15 mouse cellular contexts compared by ENCODE assay signal in the genomic region with DNA sequence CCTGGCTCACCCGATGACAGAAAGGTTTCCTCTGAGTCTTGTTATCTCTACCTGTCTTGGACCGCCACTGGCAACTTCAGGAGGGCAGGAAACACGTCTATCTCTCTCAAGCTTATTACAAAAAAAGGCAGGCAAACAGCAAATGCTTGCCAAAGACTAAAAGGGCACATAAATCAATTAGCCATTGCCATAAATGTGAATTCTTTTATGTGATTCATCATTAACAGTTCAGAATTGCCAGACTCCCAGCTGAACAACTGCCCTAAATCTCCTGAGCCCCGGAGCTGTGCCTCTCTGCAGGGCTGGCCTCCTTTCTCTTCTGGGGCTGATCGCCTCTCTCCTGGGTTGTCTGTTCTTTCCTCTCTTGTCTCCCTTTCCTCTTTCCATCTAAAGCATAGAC.
"Had no signal": no experiment of that assay in that cellular context is flagged by ENCODE, and none has a peak within 500 bp of the region (broad histone marks: within the 10 kb centered on the region; RNA-seq: fewer than 3 reads in every experiment).

No protein-coding gene starts in this region.

- H3K4me2 ChIP-seq: limb, embryonic 13.5 days; midbrain, embryonic 13.5 days had no signal

- H3K9ac ChIP-seq: limb, embryonic 13.5 days; liver, embryonic 14.5 days; midbrain, embryonic 13.5 days had no signal

- H3K27me3 ChIP-seq: limb, embryonic 13.5 days had no signal

- H3K36me3 ChIP-seq: limb, embryonic 13.5 days; midbrain, embryonic 13.5 days had no signal

- H3K9me3 ChIP-seq: limb, embryonic 13.5 days; megakaryocyte, embryonic 14.5 days; midbrain, embryonic 13.5 days had no signal

- H3K4me3 ChIP-seq: left cerebral cortex, adult 2 months; limb, embryonic 13.5 days; megakaryocyte, embryonic 14.5 days; midbrain, embryonic 13.5 days had no signal

- ATAC-seq: midbrain, embryonic 13.5 days had no signal

- H3K27ac ChIP-seq: left cerebral cortex, adult 2 months; limb, embryonic 13.5 days; liver, embryonic 14.5 days; midbrain, embryonic 13.5 days had no signal

- DNase-seq: kidney, adult 11 months; kidney, adult 9 months; kidney, postnatal 14 days; lung, adult 18-20 months; lung, postnatal 10 days; lung, postnatal 4 days; right cerebral cortex, adult 18-20 months; right cerebral cortex, postnatal 25 days; thymus, adult 18-20 months; thymus, postnatal 14 days had no signal
